Mouse (Mus musculus) lung, adult 2 months (tissue): ENCODE results near the gene Cyp4f40.
A peak's percentile ranks its signal among the peaks of the same experiment; 100 is the strongest.

ENCODE experiments used
- CTCF ChIP-seq: fragments of 200-500 bp; IDR thresholded peaks from 2 replicates; pipeline ENCODE4 v1.5.1; 2011; ENCODE audit warnings: mild to moderate bottlenecking, low read length, control low read depth; ENCODE audit not compliant: insufficient read depth
- POLR2A ChIP-seq: fragments of 200-500 bp; IDR thresholded peaks from 2 replicates; pipeline ENCODE4 v1.6.1; 2011; ENCODE audit warnings: low read depth, mild to moderate bottlenecking, control low read depth, low read length, borderline replicate concordance; ENCODE audit errors: extremely low read depth

DNA sequence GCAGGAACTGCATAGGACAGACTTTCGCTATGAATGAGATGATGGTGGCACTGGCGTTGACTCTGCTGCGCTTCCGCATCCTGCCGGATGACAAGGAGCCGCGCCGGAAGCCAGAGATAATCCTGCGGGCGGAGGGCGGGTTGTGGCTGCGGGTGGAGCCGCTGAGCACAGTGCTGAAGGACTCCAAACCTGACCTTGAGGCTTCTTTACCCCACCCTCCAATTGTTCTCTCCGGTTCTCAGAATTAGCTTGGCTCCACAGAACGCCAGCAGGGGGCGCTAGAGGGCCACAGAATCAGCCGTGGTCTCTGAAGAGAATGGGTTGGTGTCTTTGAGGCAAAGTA lies 23.8 kb upstream of the Cyp4f40 start:
- TF ChIP-seq CTCF (peak; percentile 84), POLR2A (no peak)
